Mouse (Mus musculus): ENCODE measurements at regions not wholly inside any gene's neighbourhood (a gene's known extent, or its start where the extent isn't known, plus 50 kb on each side); places are given as distances from the start of the nearest gene placed in this dataset.

DNA sequence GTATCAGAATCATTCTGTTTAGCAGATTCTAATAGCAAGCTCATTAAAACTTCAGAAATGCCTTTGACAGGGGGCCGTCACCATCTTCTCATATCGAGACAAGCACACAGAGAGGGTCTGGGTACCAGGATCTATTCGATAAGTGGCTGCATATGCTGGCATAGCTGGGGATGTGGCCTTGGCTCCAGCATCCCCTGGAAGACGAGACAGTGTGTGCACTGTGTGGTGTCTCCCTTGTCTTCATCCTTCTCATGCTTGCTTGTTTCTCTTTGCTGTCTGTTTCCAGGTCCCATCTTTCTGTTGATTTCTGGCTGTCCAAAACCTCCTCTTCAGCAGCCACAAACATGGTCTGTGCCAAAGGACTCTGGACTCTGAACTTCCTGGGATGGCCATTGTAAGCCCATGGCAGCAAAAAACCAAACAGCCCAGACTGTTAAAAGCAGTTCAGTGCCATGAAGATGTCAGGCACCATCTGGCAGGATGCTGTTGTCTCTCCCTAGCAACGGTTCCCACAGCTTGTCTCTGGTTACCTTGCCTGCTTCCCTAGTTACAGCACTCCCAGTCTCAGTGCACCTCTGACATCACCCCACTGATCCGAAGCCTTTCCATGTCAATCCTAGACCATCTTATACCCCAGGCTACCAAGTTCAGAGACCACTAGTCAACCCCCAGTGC, 56.5 kb downstream of the Kctd12 start:
- peak; percentile 61 to 79 for DNase-seq (ENCODE audit: low spot score in 2 of 2)

- DNase-seq (ENCODE audit: low spot score in 2 of 2) = no peak
Observed at GRCm38 (mm10) chr14:102924674-102925073, 57.8 kb downstream of the Kctd12 start.

- DNase-seq (ENCODE audit: low spot score in 2 of 2) = no peak
Observed at GRCm38 (mm10) chr14:102922496-102922993, 59.9 kb downstream of the Kctd12 start.

- DNase-seq (ENCODE audit: low spot score in 2 of 2) = no peak
Observed at GRCm38 (mm10) chr14:102920415-102920814, 62.0 kb downstream of the Kctd12 start.

GRCm38 (mm10) chr14:102919261-102919801, 63.1 kb downstream of the Kctd12 start:
- peak in 1 of 2 experiments; percentile 41 for DNase-seq (ENCODE audit: low spot score in 2 of 2)

- no peak for DNase-seq (ENCODE audit: low spot score in 2 of 2)
Observed at GRCm38 (mm10) chr14:102917929-102918328, 64.5 kb downstream of the Kctd12 start.

DNA sequence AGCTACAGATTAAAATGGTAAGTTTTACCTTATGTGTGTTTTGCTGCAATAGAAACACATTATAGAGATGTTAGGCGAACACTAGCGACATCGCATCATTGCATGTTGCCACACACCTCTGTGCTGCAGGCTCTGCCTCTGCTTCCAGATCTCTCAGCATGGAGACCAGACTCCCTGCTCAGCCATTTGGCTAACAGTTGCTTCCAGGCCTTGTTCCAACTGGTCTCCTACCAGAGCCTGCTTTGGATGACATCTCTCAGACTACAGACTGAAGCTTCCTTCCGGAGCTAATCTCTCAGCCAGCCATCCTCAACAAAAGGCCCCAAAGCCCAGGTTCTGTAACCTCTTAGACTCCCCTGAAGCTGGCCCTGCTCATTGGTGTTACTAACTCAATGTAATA, 66.5 kb downstream of the Kctd12 start:
- peak in 1 of 2 experiments; percentile 42 for DNase-seq (ENCODE audit: low spot score in 2 of 2)

DNA sequence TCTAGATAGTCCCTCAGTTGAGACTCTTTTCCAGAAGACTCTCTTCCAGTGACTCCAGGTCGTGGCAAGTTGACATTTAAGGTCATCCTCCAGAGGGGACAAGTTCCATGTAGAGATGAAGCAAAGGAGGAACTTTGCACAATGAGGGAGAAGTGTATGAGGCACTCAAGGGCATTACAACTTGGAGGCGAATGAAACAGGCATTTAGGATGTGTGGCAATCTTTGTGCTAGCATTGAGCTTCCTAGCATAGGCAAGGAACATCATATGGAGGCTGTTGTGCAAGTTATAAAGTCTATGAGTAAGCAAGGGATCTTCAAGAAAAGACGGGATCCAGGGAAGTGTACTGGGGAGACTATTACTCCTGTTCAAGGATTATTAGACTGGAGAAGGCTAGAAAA, 70.9 kb downstream of the Kctd12 start:
- no peak for DNase-seq (ENCODE audit: low spot score in 2 of 2)

DNA sequence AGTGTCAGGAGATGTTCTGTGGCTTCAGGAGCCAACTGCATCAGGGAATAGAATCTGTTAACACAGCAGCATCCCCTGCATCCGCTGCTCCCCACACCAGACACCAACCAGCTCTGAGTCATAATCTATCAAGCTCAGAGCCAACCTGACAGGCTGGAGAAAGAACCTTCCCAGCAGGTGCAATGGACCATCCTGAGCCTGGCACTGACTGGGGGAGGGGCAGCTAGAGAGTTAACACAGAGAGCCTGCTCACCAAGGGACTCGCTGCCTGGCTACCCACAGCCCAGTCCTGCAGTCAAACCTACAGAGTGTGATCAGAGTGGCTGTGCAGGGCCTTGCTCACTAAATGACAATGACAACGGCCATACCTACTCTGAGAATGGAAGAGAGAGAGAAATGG, 73.4 kb downstream of the Kctd12 start:
- no peak for DNase-seq (ENCODE audit: low spot score in 2 of 2)

- DNase-seq (ENCODE audit: low spot score in 2 of 2) = no peak
Observed at GRCm38 (mm10) chr14:102907411-102908103, 74.9 kb downstream of the Kctd12 start.

GRCm38 (mm10) chr14:102906826-102907225, 75.6 kb downstream of the Kctd12 start:
- no peak for DNase-seq (ENCODE audit: low spot score in 2 of 2)

DNA sequence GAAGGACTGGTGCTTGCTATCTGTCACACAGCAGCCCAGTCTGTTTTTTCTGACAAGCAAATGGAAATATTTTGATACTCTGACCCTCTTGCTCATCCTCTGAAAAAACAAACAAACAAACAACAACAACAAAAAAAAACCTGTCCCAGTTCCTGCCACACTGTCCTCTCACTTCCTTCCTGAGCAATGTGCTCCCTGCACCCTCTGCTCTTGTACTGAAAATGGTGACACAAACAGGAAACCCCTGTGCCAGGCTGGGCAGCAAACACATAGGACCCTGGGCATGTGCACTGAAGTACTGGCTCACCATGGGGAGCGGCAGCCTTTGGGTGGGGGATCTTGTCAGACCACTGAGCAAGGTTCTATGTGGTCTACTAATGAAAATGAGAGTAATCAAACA, 76.2 kb downstream of the Kctd12 start:
- no peak for DNase-seq (ENCODE audit: low spot score in 2 of 2)

GRCm38 (mm10) chr14:102902906-102903305, 79.5 kb downstream of the Kctd12 start:
- DNase-seq (ENCODE audit: low spot score in 2 of 2) = peak; percentile 82 to 92

- DNase-seq (ENCODE audit: low spot score in 2 of 2) = no peak
Observed at GRCm38 (mm10) chr14:102902236-102902635, 80.2 kb downstream of the Kctd12 start.

GRCm38 (mm10) chr14:102898445-102898844, 84.0 kb downstream of the Kctd12 start:
- no peak for DNase-seq (ENCODE audit: low spot score in 2 of 2)

GRCm38 (mm10) chr14:102897039-102897438, 85.4 kb downstream of the Kctd12 start:
- DNase-seq (ENCODE audit: low spot score in 2 of 2) = no peak

GRCm38 (mm10) chr14:102896527-102896926, 85.9 kb downstream of the Kctd12 start:
- DNase-seq (ENCODE audit: low spot score in 2 of 2) = no peak

- DNase-seq (ENCODE audit: low spot score in 2 of 2) = no peak
Observed at GRCm38 (mm10) chr14:102893241-102893640, 89.2 kb downstream of the Kctd12 start.

DNA sequence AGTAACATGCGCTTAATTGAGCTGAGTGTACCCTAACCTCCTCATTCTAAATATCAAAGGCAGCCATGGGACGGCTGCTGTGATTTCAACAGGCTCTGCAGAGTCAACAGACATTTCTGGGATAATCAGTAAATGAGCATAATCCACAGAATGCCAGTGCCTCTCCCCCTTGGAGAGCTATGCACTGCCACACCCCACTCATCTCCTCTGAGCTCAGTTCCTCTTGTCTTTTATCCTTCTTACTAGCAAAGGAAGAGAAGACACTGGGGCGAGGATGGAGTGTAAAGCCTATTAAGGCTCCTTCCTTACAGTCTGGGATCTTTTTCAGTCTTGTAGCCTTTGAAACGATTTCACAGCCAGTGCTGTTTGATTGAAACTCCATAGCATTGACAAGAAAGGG, 90.9 kb downstream of the Kctd12 start:
- DNase-seq (ENCODE audit: low spot score in 2 of 2) = no peak

DNA sequence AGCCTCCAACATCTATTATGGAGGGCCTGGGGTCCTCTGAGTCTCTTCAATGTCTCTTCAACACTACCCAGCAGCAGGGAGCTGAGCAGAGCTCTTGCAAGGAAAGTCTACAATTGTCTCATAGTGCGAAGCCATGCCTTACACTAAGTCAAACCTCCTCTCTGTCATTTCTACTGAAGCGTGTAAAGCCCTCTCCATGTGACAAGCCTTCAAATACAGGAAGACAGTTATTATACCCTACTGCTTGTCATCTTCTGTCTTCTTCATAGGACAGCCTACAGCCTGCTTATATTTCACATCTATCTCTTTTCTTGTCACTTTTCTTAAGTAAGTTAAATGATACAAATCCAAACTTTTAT, 97.2 kb downstream of the Kctd12 start:
- DNase-seq (ENCODE audit: low spot score in 2 of 2) = no peak

DNA sequence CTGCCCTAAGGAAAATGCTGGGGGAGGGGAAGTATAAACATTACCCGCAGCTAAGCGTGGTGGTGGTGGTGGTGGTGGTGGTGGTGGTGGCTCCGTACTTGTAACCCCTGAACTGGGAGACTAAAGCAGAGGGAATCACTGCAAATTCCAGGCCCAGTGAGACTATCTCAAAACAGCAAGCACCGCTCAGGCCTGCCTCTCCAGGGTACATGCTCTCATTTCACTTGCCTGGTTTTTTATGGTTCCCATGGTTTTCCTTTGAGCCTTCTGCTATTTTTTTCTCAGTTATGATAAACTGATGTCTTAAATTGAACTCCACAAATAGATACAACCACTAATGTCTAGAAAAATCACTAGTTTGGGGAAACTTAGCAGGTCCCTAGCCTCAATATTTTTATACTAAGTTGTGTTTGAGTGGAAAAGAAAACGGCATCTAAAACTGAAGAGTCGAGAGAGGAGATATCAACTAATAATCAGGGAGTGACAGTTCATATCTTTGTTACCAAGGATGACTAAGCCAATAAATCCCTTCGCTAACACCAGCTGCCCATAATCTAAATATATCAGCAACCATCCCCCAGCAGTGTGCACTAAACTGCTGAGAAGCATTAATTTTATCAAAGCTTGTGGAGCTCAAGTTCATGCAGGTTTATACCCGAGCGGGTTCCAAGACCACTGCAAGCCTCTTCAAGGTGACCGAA, 97.7 kb downstream of the Kctd12 start:
- peak in 1 of 2 experiments; percentile 39 for DNase-seq (ENCODE audit: low spot score in 2 of 2)

- DNase-seq (ENCODE audit: low spot score in 2 of 2) = peak in 1 of 2 experiments; percentile 43
Observed at GRCm38 (mm10) chr14:102883344-102884122, 98.9 kb downstream of the Kctd12 start.

All from right cerebral cortex, postnatal 10 days (tissue).